Mouse (Mus musculus): ENCODE results near the gene Cdh6. TPM values are rescaled to one million over a fixed set of nuclear protein-coding genes. Genes with fewer than 3 reads are reported as not detected.

Gene Cdh6
- polyA plus RNA-seq (2016; fragmentation: Nextera tagmentation; extraction: Ambion mirVana), result 15.3 and 17.5 TPM in 2 replicates

GRCm38 (mm10) chr15:13173071-13173778 is at the start of gene Cdh6:
Gene Cdh6 (minus strand): TSS chr15:13173675.
- WGBS, result under 1% methylated on average over 42 of the region's 42 CpGs
- H3K27ac ChIP-seq, result peak within 1 kb of the TSS; percentile 85
- ATAC-seq (ENCODE audit: insufficient number of reproducible peaks, insufficient read depth, low FRiP score, low TSS enrichment), result peak; percentile 87

GRCm38 (mm10) chr15:13219727-13220454 is 46.4 kb upstream of the Cdh6 start:
- no peak overlapping the region for H3K4me2 ChIP-seq (replicated peaks)
- 71% methylated on average over 9 of the region's 9 CpGs for WGBS
- H3K27me3 ChIP-seq, result no peaks in the 10 kb centered on the region
- H3K27ac ChIP-seq, result no peak overlapping the region
- H3K9ac ChIP-seq, result no peak overlapping the region
- no peak for ATAC-seq (ENCODE audit: insufficient number of reproducible peaks, insufficient read depth, low FRiP score, low TSS enrichment)
- no peak overlapping the region for H3K4me3 ChIP-seq
- H3K36me3 ChIP-seq, result no peaks in the 10 kb centered on the region
- no peaks in the 10 kb centered on the region for H3K4me1 ChIP-seq
- H3K9me3 ChIP-seq, result no peaks in the 10 kb centered on the region

More at GRCm38 (mm10) chr15:13173071-13173778, at the start of gene Cdh6:
- Histone ChIP-seq H3K36me3 (no peaks in the 10 kb centered on the region), H3K9ac (peak within 1 kb of the TSS; percentile 64), H3K4me3 (peak within 1 kb of the TSS; percentile 60), H3K4me1 (peaks cover 10% of the 10 kb centered on the region; the same call in 1 of the 2 replicates), H3K4me2 (replicated peaks) (peak within 1 kb of the TSS; percentile 88), H3K27me3 (0 out of 2 replicates have a peak, but pooled peaks cover 3% of the 10 kb centered on the region), H3K9me3 (no peaks in the 10 kb centered on the region)

- Histone ChIP-seq H3K9ac (no peak overlapping the region), H3K4me2 (replicated peaks) (no peak overlapping the region), H3K36me3 (no peaks in the 10 kb centered on the region), H3K4me1 (no peaks in the 10 kb centered on the region), H3K27ac (no peak overlapping the region), H3K4me3 (no peak overlapping the region), H3K27me3 (no peaks in the 10 kb centered on the region), H3K9me3 (no peaks in the 10 kb centered on the region)
- no peak for ATAC-seq (ENCODE audit: insufficient number of reproducible peaks, insufficient read depth, low FRiP score, low TSS enrichment)
- WGBS, result 76% methylated on average over 3 of the region's 3 CpGs
Observed at GRCm38 (mm10) chr15:13217800-13218199, 44.3 kb upstream of the Cdh6 start.

- H3K9ac ChIP-seq, result no peak overlapping the region
- no peaks in the 10 kb centered on the region for H3K9me3 ChIP-seq
- ATAC-seq (ENCODE audit: insufficient number of reproducible peaks, insufficient read depth, low FRiP score, low TSS enrichment), result no peak
- H3K4me1 ChIP-seq, result no peaks in the 10 kb centered on the region
- no peak overlapping the region for H3K4me2 ChIP-seq (replicated peaks)
- no peaks in the 10 kb centered on the region for H3K36me3 ChIP-seq
- no peak overlapping the region for H3K4me3 ChIP-seq
- WGBS, result 83% methylated on average over 1 of the region's 1 CpGs
- no peak overlapping the region for H3K27ac ChIP-seq
- H3K27me3 ChIP-seq, result no peaks in the 10 kb centered on the region
Observed at GRCm38 (mm10) chr15:13217161-13217560, 43.7 kb upstream of the Cdh6 start.

- no peak for ATAC-seq (ENCODE audit: insufficient number of reproducible peaks, insufficient read depth, low FRiP score, low TSS enrichment)
- no peak overlapping the region for H3K9ac ChIP-seq
- H3K27me3 ChIP-seq, result no peaks in the 10 kb centered on the region
- no peak overlapping the region for H3K4me3 ChIP-seq
- H3K4me2 ChIP-seq (replicated peaks), result no peak overlapping the region
- no peaks in the 10 kb centered on the region for H3K36me3 ChIP-seq
- no peaks in the 10 kb centered on the region for H3K9me3 ChIP-seq
- no peaks in the 10 kb centered on the region for H3K4me1 ChIP-seq
- WGBS, result 66% methylated on average over 1 of the region's 1 CpGs
- no peak overlapping the region for H3K27ac ChIP-seq
Observed at GRCm38 (mm10) chr15:13212956-13213355, 39.5 kb upstream of the Cdh6 start.

- no peak overlapping the region for H3K27ac ChIP-seq
- ATAC-seq (ENCODE audit: insufficient number of reproducible peaks, insufficient read depth, low FRiP score, low TSS enrichment), result no peak
- H3K4me3 ChIP-seq, result no peak overlapping the region
Observed at GRCm38 (mm10) chr15:13212027-13212685, 38.7 kb upstream of the Cdh6 start.

GRCm38 (mm10) chr15:13210186-13210585 is 36.7 kb upstream of the Cdh6 start:
- H3K4me2 ChIP-seq (replicated peaks), result no peak overlapping the region
- 89% methylated on average over 6 of the region's 6 CpGs for WGBS
- H3K4me1 ChIP-seq, result no peaks in the 10 kb centered on the region
- H3K9me3 ChIP-seq, result no peaks in the 10 kb centered on the region
- no peak overlapping the region for H3K27ac ChIP-seq
- no peaks in the 10 kb centered on the region for H3K36me3 ChIP-seq
- H3K4me3 ChIP-seq, result no peak overlapping the region
- H3K27me3 ChIP-seq, result no peaks in the 10 kb centered on the region
- no peak for ATAC-seq (ENCODE audit: insufficient number of reproducible peaks, insufficient read depth, low FRiP score, low TSS enrichment)
- no peak overlapping the region for H3K9ac ChIP-seq

More at GRCm38 (mm10) chr15:13212027-13212685, 38.7 kb upstream of the Cdh6 start:
- Histone ChIP-seq H3K4me1 (no peaks in the 10 kb centered on the region), H3K27me3 (no peaks in the 10 kb centered on the region), H3K36me3 (no peaks in the 10 kb centered on the region), H3K9ac (no peak overlapping the region), H3K4me2 (replicated peaks) (no peak overlapping the region), H3K9me3 (no peaks in the 10 kb centered on the region)
- 19% methylated on average over 4 of the region's 4 CpGs for WGBS

GRCm38 (mm10) chr15:13208716-13209115 is 35.2 kb upstream of the Cdh6 start:
- no peak overlapping the region for H3K4me2 ChIP-seq (replicated peaks)
- no peaks in the 10 kb centered on the region for H3K9me3 ChIP-seq
- H3K4me1 ChIP-seq, result no peaks in the 10 kb centered on the region
- H3K36me3 ChIP-seq, result no peaks in the 10 kb centered on the region
- WGBS, result 80% methylated on average over 7 of the region's 7 CpGs
- no peak overlapping the region for H3K27ac ChIP-seq
- H3K9ac ChIP-seq, result no peak overlapping the region
- no peak overlapping the region for H3K4me3 ChIP-seq
- H3K27me3 ChIP-seq, result no peaks in the 10 kb centered on the region
- ATAC-seq (ENCODE audit: insufficient number of reproducible peaks, insufficient read depth, low FRiP score, low TSS enrichment), result no peak

GRCm38 (mm10) chr15:13196237-13196636 is 22.8 kb upstream of the Cdh6 start:
- WGBS, result 43% methylated on average over 1 of the region's 1 CpGs
- Histone ChIP-seq H3K4me2 (replicated peaks) (no peak overlapping the region), H3K36me3 (no peaks in the 10 kb centered on the region), H3K4me3 (no peak overlapping the region), H3K9me3 (no peaks in the 10 kb centered on the region), H3K27me3 (no peaks in the 10 kb centered on the region), H3K27ac (no peak overlapping the region), H3K4me1 (no peaks in the 10 kb centered on the region), H3K9ac (no peak overlapping the region)
- no peak for ATAC-seq (ENCODE audit: insufficient number of reproducible peaks, insufficient read depth, low FRiP score, low TSS enrichment)

- ATAC-seq (ENCODE audit: insufficient number of reproducible peaks, insufficient read depth, low FRiP score, low TSS enrichment), result no peak
- no peak overlapping the region for H3K4me3 ChIP-seq
- no peaks in the 10 kb centered on the region for H3K9me3 ChIP-seq
- no peak overlapping the region for H3K9ac ChIP-seq
- no peak overlapping the region for H3K27ac ChIP-seq
- H3K4me2 ChIP-seq (replicated peaks), result no peak overlapping the region
- H3K36me3 ChIP-seq, result no peaks in the 10 kb centered on the region
- no peaks in the 10 kb centered on the region for H3K27me3 ChIP-seq
- no peaks in the 10 kb centered on the region for H3K4me1 ChIP-seq
Observed at GRCm38 (mm10) chr15:13194048-13194447, 20.6 kb upstream of the Cdh6 start.

- Histone ChIP-seq H3K4me1 (no peaks in the 10 kb centered on the region), H3K9ac (no peak overlapping the region), H3K27ac (no peak overlapping the region), H3K36me3 (no peaks in the 10 kb centered on the region), H3K4me2 (replicated peaks) (no peak overlapping the region), H3K9me3 (no peaks in the 10 kb centered on the region), H3K27me3 (no peaks in the 10 kb centered on the region), H3K4me3 (no peak overlapping the region)
- no peak for ATAC-seq (ENCODE audit: insufficient number of reproducible peaks, insufficient read depth, low FRiP score, low TSS enrichment)
- 79% methylated on average over 11 of the region's 11 CpGs for WGBS
Observed at GRCm38 (mm10) chr15:13193076-13193475, 19.6 kb upstream of the Cdh6 start.

GRCm38 (mm10) chr15:13183661-13184060 is 10.2 kb upstream of the Cdh6 start:
- H3K9ac ChIP-seq, result no peak overlapping the region
- H3K9me3 ChIP-seq, result no peaks in the 10 kb centered on the region
- H3K4me2 ChIP-seq (replicated peaks), result no peak overlapping the region
- 92% methylated on average over 5 of the region's 5 CpGs for WGBS
- no peaks in the 10 kb centered on the region for H3K36me3 ChIP-seq
- H3K4me1 ChIP-seq, result no peaks in the 10 kb centered on the region
- ATAC-seq (ENCODE audit: insufficient number of reproducible peaks, insufficient read depth, low FRiP score, low TSS enrichment), result no peak
- no peak overlapping the region for H3K27ac ChIP-seq
- H3K27me3 ChIP-seq, result no peaks in the 10 kb centered on the region
- no peak overlapping the region for H3K4me3 ChIP-seq

Measured in embryonic facial prominence, embryonic 12.5 days (tissue).